Mouse (Mus musculus): ENCODE results near the gene Fam208b.

GRCm38 (mm10) chr13:3654432-3654831, 43.5 kb upstream of the Fam208b start:
- TF ChIP-seq CTCF (IDR thresholded peaks at IDR 0.05; ENCODE audit: borderline replicate concordance, insufficient read depth, low read length) = no peak
- no peak for TF ChIP-seq POLR2A (IDR thresholded peaks at IDR 0.05; ENCODE audit: low read depth, low read length)

Measured in embryonic fibroblast, embryonic 13.5 days (primary cell).